Mouse (Mus musculus): ENCODE results near the gene Kazn. TPM values are rescaled to one million over a fixed set of nuclear protein-coding genes. Genes with fewer than 3 reads are reported as not detected.

The Kazn gene
- polyA plus RNA-seq, 1 experiment from 2014 or later: 4.2 TPM

- no peak overlapping the region for H3K9ac ChIP-seq (ENCODE audit: low read length)
- no peaks in the 10 kb centered on the region for H3K27me3 ChIP-seq (ENCODE audit: control insufficient read depth, insufficient read depth, low read length)
- H3K4me3 ChIP-seq (ENCODE audit: control insufficient read depth in 1 of 2, insufficient read depth in 1 of 2, low read depth in 1 of 2, low read length in 2 of 2): no peak overlapping the region
- H3K27ac ChIP-seq (replicated peaks in 1 of 2; ENCODE audit: control insufficient read depth in 1 of 2, insufficient read depth in 1 of 2, low read depth in 2 of 2, low read length in 2 of 2): no peak overlapping the region
- no peaks in the 10 kb centered on the region for H3K36me3 ChIP-seq (ENCODE audit: control insufficient read depth, insufficient read depth, low read length)
- WGBS: 54% methylated on average over 4 of the region's 4 CpGs
- peaks cover 12 to 13% of the 10 kb centered on the region in 2 experiments for H3K4me1 ChIP-seq (ENCODE audit: control insufficient read depth in 2 of 2, insufficient read depth in 2 of 2, low read length in 2 of 2)
- no peaks in the 10 kb centered on the region for H3K9me3 ChIP-seq (ENCODE audit: control insufficient read depth, low read length)
- ATAC-seq (ENCODE audit: insufficient number of reproducible peaks, insufficient read depth, low FRiP score, low read depth): no peak
- H3K4me2 ChIP-seq (ENCODE audit: low read length): no peak overlapping the region
Observed at GRCm38 (mm10) chr4:142242164-142242563, 3.0 kb upstream of the Kazn start.

- 71% methylated on average over 5 of the region's 5 CpGs for WGBS
- no peak overlapping the region for H3K4me2 ChIP-seq (ENCODE audit: low read length)
- no peak overlapping the region for H3K9ac ChIP-seq (ENCODE audit: low read length)
- H3K4me3 ChIP-seq (ENCODE audit: control insufficient read depth in 1 of 2, insufficient read depth in 1 of 2, low read depth in 1 of 2, low read length in 2 of 2): no peak overlapping the region
- no peaks in the 10 kb centered on the region for H3K9me3 ChIP-seq (ENCODE audit: control insufficient read depth, low read length)
- peaks cover 13 to 16% of the 10 kb centered on the region in 2 experiments for H3K4me1 ChIP-seq (ENCODE audit: control insufficient read depth in 2 of 2, insufficient read depth in 2 of 2, low read length in 2 of 2)
- H3K36me3 ChIP-seq (ENCODE audit: control insufficient read depth, insufficient read depth, low read length): no peaks in the 10 kb centered on the region
- no peak overlapping the region for H3K27ac ChIP-seq (replicated peaks in 1 of 2; ENCODE audit: control insufficient read depth in 1 of 2, insufficient read depth in 1 of 2, low read depth in 2 of 2, low read length in 2 of 2)
- no peaks in the 10 kb centered on the region for H3K27me3 ChIP-seq (ENCODE audit: control insufficient read depth, insufficient read depth, low read length)
- ATAC-seq (ENCODE audit: insufficient number of reproducible peaks, insufficient read depth, low FRiP score, low read depth): no peak
Observed at GRCm38 (mm10) chr4:142240874-142241273, 1.7 kb upstream of the Kazn start.

DNA sequence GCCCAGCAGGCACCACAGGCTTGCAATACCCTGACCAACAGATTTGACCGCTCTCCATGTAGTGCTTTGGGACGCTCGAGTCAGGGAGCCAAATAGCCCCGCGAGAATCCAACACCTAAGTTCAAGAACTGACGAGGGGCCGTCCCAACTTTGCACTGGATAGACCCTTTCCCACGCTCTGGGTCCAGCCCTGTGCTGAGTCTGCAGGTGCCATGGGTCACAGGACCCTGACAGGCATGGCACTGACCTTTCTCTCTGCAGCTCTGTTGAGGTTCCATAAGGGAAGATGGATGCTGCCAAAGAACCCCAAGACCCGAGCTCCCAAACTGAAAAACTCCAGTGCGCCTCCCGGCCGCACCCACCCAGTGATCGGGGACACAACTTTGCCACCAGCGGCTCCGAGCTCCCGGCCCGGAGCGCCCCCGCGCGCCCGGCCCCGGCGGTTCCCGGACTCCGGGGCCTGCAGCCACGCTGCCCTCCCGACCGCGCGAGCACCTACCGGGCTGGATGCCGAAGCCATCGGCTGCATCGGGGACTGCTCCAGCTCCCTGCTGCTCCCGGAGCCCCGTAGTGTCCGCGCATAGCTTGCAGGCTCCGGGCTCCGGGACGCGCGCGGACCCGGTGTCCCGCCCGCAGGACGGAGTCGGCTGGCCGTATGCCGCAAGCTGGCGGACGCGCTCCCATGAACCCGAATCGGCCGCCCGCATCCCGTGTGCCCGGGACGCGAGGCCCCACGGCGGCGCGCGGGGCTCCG lies 538 bp downstream of the Kazn start:
- Histone ChIP-seq H3K4me3 (ENCODE audit: control insufficient read depth in 1 of 2, insufficient read depth in 1 of 2, low read depth in 1 of 2, low read length in 2 of 2) (peak overlapping the region; percentile 58 to 68), H3K4me1 (ENCODE audit: control insufficient read depth in 2 of 2, insufficient read depth in 2 of 2, low read length in 2 of 2) (peaks cover 13 to 19% of the 10 kb centered on the region in 2 experiments), H3K27me3 (ENCODE audit: control insufficient read depth, insufficient read depth, low read length) (no peaks in the 10 kb centered on the region), H3K4me2 (ENCODE audit: low read length) (peak overlapping the region; percentile 96), H3K9ac (ENCODE audit: low read length) (peak overlapping the region; percentile 72), H3K27ac (replicated peaks in 1 of 2; ENCODE audit: control insufficient read depth in 1 of 2, insufficient read depth in 1 of 2, low read depth in 2 of 2, low read length in 2 of 2) (peak overlapping the region in 1 of 2 experiments; percentile 30; a peak in 3 of 4 replicates), H3K9me3 (ENCODE audit: control insufficient read depth, low read length) (no peaks in the 10 kb centered on the region), H3K36me3 (ENCODE audit: control insufficient read depth, insufficient read depth, low read length) (no peaks in the 10 kb centered on the region)
- peak; percentile 40; the same call in 1 of the 2 replicates for ATAC-seq (ENCODE audit: insufficient number of reproducible peaks, insufficient read depth, low FRiP score, low read depth)
- WGBS: under 1% methylated on average over 69 of the region's 69 CpGs

GRCm38 (mm10) chr4:142238041-142238440 lies 1.2 kb downstream of the Kazn start:
- Histone ChIP-seq H3K4me1 (ENCODE audit: control insufficient read depth in 2 of 2, insufficient read depth in 2 of 2, low read length in 2 of 2) (peaks cover 13 to 19% of the 10 kb centered on the region in 2 experiments), H3K9me3 (ENCODE audit: control insufficient read depth, low read length) (no peaks in the 10 kb centered on the region), H3K27me3 (ENCODE audit: control insufficient read depth, insufficient read depth, low read length) (no peaks in the 10 kb centered on the region), H3K4me2 (ENCODE audit: low read length) (peak overlapping the region; percentile 96), H3K9ac (ENCODE audit: low read length) (peak overlapping the region; percentile 72), H3K4me3 (ENCODE audit: control insufficient read depth in 1 of 2, insufficient read depth in 1 of 2, low read depth in 1 of 2, low read length in 2 of 2) (peak overlapping the region; percentile 58 to 68), H3K36me3 (ENCODE audit: control insufficient read depth, insufficient read depth, low read length) (no peaks in the 10 kb centered on the region), H3K27ac (replicated peaks in 1 of 2; ENCODE audit: control insufficient read depth in 1 of 2, insufficient read depth in 1 of 2, low read depth in 2 of 2, low read length in 2 of 2) (0 out of 4 replicates have a peak overlapping the region, but pooled peaks of 1 of the 2 experiments have one; percentile 30)
- WGBS: 15% methylated on average over 14 of the region's 14 CpGs
- ATAC-seq (ENCODE audit: insufficient number of reproducible peaks, insufficient read depth, low FRiP score, low read depth): 0 out of 2 replicates have a peak, but pooled peaks have one; percentile 0

GRCm38 (mm10) chr4:142236681-142237080 lies 2.5 kb downstream of the Kazn start:
- no peaks in the 10 kb centered on the region for H3K36me3 ChIP-seq (ENCODE audit: control insufficient read depth, insufficient read depth, low read length)
- ATAC-seq (ENCODE audit: insufficient number of reproducible peaks, insufficient read depth, low FRiP score, low read depth): no peak
- no peak overlapping the region for H3K4me3 ChIP-seq (ENCODE audit: control insufficient read depth in 1 of 2, insufficient read depth in 1 of 2, low read depth in 1 of 2, low read length in 2 of 2)
- H3K9ac ChIP-seq (ENCODE audit: low read length): no peak overlapping the region
- H3K9me3 ChIP-seq (ENCODE audit: control insufficient read depth, low read length): no peaks in the 10 kb centered on the region
- no peak overlapping the region for H3K27ac ChIP-seq (replicated peaks in 1 of 2; ENCODE audit: control insufficient read depth in 1 of 2, insufficient read depth in 1 of 2, low read depth in 2 of 2, low read length in 2 of 2)
- WGBS: 75% methylated on average over 4 of the region's 4 CpGs
- peaks cover 13 to 19% of the 10 kb centered on the region in 2 experiments for H3K4me1 ChIP-seq (ENCODE audit: control insufficient read depth in 2 of 2, insufficient read depth in 2 of 2, low read length in 2 of 2)
- H3K4me2 ChIP-seq (ENCODE audit: low read length): no peak overlapping the region
- H3K27me3 ChIP-seq (ENCODE audit: control insufficient read depth, insufficient read depth, low read length): no peaks in the 10 kb centered on the region

DNA sequence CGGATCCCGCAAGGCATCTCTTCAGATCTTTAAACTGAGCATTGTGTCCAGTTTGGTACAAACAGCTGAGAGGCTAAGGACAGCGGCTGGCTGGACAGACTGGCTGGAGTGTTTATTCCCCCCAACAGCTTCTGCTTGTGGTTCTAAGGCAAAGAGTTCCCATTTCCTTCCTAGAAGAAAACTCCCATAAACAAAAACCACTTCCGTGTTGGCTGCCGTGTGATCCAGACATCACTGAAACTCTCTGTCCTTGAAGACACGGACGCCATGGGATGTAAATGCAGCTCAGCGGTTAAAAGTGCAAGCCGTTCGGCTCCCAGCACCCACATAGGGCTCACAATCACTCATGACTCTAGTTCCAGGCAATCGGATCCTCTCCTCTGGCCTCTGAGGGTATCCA lies 3.8 kb downstream of the Kazn start:
- Histone ChIP-seq H3K4me2 (ENCODE audit: low read length) (no peak overlapping the region), H3K4me3 (ENCODE audit: control insufficient read depth in 1 of 2, insufficient read depth in 1 of 2, low read depth in 1 of 2, low read length in 2 of 2) (no peak overlapping the region), H3K4me1 (ENCODE audit: control insufficient read depth in 2 of 2, insufficient read depth in 2 of 2, low read length in 2 of 2) (peaks cover 14 to 21% of the 10 kb centered on the region in 2 experiments), H3K27ac (replicated peaks in 1 of 2; ENCODE audit: control insufficient read depth in 1 of 2, insufficient read depth in 1 of 2, low read depth in 2 of 2, low read length in 2 of 2) (no peak overlapping the region), H3K9ac (ENCODE audit: low read length) (no peak overlapping the region), H3K27me3 (ENCODE audit: control insufficient read depth, insufficient read depth, low read length) (no peaks in the 10 kb centered on the region), H3K9me3 (ENCODE audit: control insufficient read depth, low read length) (no peaks in the 10 kb centered on the region), H3K36me3 (ENCODE audit: control insufficient read depth, insufficient read depth, low read length) (no peaks in the 10 kb centered on the region)
- no peak for ATAC-seq (ENCODE audit: insufficient number of reproducible peaks, insufficient read depth, low FRiP score, low read depth)
- 84% methylated on average over 11 of the region's 11 CpGs for WGBS

GRCm38 (mm10) chr4:142234828-142235227 lies 4.4 kb downstream of the Kazn start:
- Histone ChIP-seq H3K4me3 (ENCODE audit: control insufficient read depth in 1 of 2, insufficient read depth in 1 of 2, low read depth in 1 of 2, low read length in 2 of 2) (no peak overlapping the region), H3K36me3 (ENCODE audit: control insufficient read depth, insufficient read depth, low read length) (no peaks in the 10 kb centered on the region), H3K4me1 (ENCODE audit: control insufficient read depth in 2 of 2, insufficient read depth in 2 of 2, low read length in 2 of 2) (peaks cover 14 to 25% of the 10 kb centered on the region in 2 experiments), H3K4me2 (ENCODE audit: low read length) (no peak overlapping the region), H3K9me3 (ENCODE audit: control insufficient read depth, low read length) (no peaks in the 10 kb centered on the region), H3K27ac (replicated peaks in 1 of 2; ENCODE audit: control insufficient read depth in 1 of 2, insufficient read depth in 1 of 2, low read depth in 2 of 2, low read length in 2 of 2) (no peak overlapping the region), H3K27me3 (ENCODE audit: control insufficient read depth, insufficient read depth, low read length) (no peaks in the 10 kb centered on the region), H3K9ac (ENCODE audit: low read length) (no peak overlapping the region)
- WGBS: 79% methylated on average over 9 of the region's 9 CpGs
- ATAC-seq (ENCODE audit: insufficient number of reproducible peaks, insufficient read depth, low FRiP score, low read depth): no peak

Data from heart, embryonic 14.5 days (tissue).